Mouse (Mus musculus): ENCODE data around the gene Igf1r. TPM values are rescaled to one million over a fixed set of nuclear protein-coding genes. Genes with fewer than 3 reads are reported as not detected.
A peak's percentile ranks its signal among the peaks of the same experiment; 100 is the strongest.
"Not testable (repeated sequence)": the region's sequence is repeated elsewhere in the genome, so short reads cannot be mapped to it uniquely, and the experiment has no call there.

The Igf1r gene
- polyA plus RNA-seq, 1 experiment from 2014 or later, result 2.7 TPM

DNA sequence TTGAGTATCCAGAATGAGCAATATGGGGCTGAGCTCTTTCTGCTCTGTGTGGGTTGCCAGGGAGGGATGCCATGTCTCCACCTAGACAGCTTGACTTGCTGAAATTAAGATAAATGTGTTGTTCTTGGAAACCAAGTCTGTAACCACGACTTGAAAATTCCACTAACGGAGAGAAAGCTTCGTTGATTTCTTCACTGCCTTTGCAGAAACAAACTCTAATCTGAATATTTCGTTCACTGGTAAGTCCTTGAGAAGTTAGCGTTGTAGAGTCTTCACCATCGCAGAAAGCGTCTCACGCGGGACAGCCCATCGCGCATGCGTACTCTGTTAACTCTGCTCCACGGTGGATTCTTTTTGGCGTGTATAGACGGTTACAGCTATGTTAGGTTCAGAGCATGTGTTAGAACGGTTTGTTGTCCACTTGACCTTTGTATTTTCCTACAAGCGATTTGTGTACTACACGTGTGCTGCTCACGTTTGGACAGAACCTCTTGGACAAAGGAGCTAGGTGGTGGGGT, 327.8 kb downstream of the Igf1r start:
- Histone ChIP-seq H3K4me1 (ENCODE audit: insufficient read depth) (peaks cover 28% of the 10 kb centered on the region), H3K27me3 (ENCODE audit: insufficient read depth, low read length) (no peaks in the 10 kb centered on the region), H3K4me2 (ENCODE audit: low read depth, low read length) (no peak overlapping the region), H3K9ac (replicated peaks) (no peak overlapping the region), H3K9me3 (ENCODE audit: low read length) (no peaks in the 10 kb centered on the region), H3K36me3 (replicated peaks; ENCODE audit: insufficient read depth, low read length) (no peaks in the 10 kb centered on the region), H3K4me3 (ENCODE audit: low read depth, low read length) (no peak overlapping the region), H3K27ac (ENCODE audit: low read depth) (no peak overlapping the region)
- 86% methylated on average over 19 of the region's 19 CpGs for WGBS (ENCODE audit: insufficient replicate concordance)
- ATAC-seq, result no peak
- DNase-seq, result no peak
- no peak for TF ChIP-seq EP300 (IDR thresholded peaks at IDR 0.05; ENCODE audit: low read depth)
- TF ChIP-seq CTCF (IDR thresholded peaks at IDR 0.05; ENCODE audit: low read depth), result no peak

DNA sequence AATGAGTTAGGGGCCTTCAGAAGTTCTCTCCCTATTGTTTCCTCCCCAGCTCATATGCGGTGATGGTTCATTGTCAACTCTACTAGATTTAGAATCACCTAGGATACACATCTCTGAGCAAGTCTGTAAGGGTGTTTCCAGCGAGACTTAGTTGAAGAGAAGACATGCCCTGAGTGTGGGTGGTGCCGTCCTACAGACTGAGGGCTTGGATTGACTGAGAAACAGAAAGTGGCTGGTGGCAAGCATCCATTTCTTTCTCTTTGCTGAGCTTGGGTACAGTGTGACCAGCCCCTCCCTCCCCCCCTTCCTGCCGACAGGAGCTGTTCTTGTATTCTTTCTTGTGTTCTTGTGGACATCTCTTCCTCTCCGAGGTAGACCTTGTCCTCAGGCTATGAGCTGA, 328.7 kb downstream of the Igf1r start:
- no peak overlapping the region for H3K27ac ChIP-seq (ENCODE audit: low read depth)
- no peaks in the 10 kb centered on the region for H3K27me3 ChIP-seq (ENCODE audit: insufficient read depth, low read length)
- 57% methylated on average over 5 of the region's 5 CpGs for WGBS (ENCODE audit: insufficient replicate concordance)
- DNase-seq, result no peak
- peaks cover 35% of the 10 kb centered on the region for H3K4me1 ChIP-seq (ENCODE audit: insufficient read depth)
- no peak overlapping the region for H3K4me3 ChIP-seq (ENCODE audit: low read depth, low read length)
- TF ChIP-seq EP300 (IDR thresholded peaks at IDR 0.05; ENCODE audit: low read depth) (no peak), CTCF (IDR thresholded peaks at IDR 0.05; ENCODE audit: low read depth) (no peak)
- no peak overlapping the region; the same call in 1 of the 2 replicates for H3K9ac ChIP-seq (replicated peaks)
- no peaks in the 10 kb centered on the region for H3K36me3 ChIP-seq (replicated peaks; ENCODE audit: insufficient read depth, low read length)
- H3K4me2 ChIP-seq (ENCODE audit: low read depth, low read length), result no peak overlapping the region
- H3K9me3 ChIP-seq (ENCODE audit: low read length), result no peaks in the 10 kb centered on the region
- ATAC-seq, result no peak

DNA sequence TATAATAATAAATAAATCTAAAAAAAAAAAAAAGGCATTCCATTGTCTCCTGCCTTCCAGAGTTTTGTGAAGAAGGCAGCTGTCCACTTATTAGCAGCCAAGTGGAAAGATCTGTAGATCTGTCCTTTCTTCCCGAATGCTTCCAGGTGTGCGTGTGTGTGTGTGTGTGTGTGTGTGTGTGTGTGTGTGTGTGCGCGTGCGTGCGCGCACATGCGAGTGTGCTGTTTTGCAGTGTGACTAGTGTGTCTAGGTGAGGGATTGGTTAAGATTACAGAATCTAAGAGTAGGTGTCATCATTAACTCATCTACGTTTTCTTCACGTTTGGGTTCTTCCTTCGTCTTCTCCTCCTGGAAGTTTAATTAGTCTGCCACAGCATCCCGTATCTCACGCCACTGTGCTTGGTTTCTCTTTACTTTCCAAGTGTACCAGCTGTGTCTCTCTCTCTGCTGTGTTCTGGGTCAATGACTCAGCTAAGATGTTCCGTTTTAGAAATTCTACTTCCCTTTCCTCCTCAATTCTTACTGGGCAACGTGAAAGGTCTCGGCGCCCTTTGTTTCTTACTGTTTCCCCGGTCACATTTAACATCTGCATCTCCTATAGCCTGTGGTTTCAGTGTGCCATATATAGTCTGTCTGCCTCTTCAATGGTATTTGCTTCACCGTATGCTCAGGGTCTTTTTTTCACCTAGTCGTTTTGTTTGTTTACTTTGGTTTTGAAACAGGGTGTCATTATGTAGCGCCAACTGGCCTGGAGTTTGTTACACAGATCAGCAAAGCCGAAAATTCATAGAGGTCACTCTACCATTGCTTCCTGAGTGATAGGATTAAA, 329.9 kb downstream of the Igf1r start:
- TF ChIP-seq EP300 (IDR thresholded peaks at IDR 0.05; ENCODE audit: low read depth) (no peak), CTCF (IDR thresholded peaks at IDR 0.05; ENCODE audit: low read depth) (no peak)
- Histone ChIP-seq H3K4me3 (ENCODE audit: low read depth, low read length) (no peak overlapping the region), H3K4me1 (ENCODE audit: insufficient read depth) (peaks cover 36% of the 10 kb centered on the region), H3K27ac (ENCODE audit: low read depth) (peak overlapping the region; percentile 77), H3K9ac (replicated peaks) (no peak overlapping the region), H3K27me3 (ENCODE audit: insufficient read depth, low read length) (no peaks in the 10 kb centered on the region), H3K36me3 (replicated peaks; ENCODE audit: insufficient read depth, low read length) (no peaks in the 10 kb centered on the region), H3K9me3 (ENCODE audit: low read length) (no peaks in the 10 kb centered on the region), H3K4me2 (ENCODE audit: low read depth, low read length) (peak overlapping the region; percentile 46)
- ATAC-seq (peak; percentile 61), DNase-seq (peak; percentile 26)
- 48% methylated on average over 22 of the region's 22 CpGs for WGBS (ENCODE audit: insufficient replicate concordance)

DNA sequence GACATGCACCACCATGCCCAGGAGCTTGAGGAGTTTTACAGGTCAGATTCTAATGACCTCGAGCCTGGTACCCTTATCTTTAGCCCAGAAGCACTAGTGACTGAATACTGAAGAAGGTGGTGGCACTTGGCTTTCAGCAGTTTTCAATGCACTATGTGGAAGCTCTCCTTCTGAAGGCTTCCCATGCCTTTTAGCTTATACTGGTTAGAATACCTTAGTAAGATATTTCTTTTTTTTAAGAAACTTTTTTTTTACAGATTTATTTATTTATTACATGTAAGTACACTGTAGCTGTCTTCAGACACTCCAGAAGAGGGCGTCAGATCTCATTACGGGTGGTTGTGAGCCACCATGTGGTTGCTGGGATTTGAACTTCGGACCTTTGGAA, 330.5 kb downstream of the Igf1r start:
- H3K36me3 ChIP-seq (replicated peaks; ENCODE audit: insufficient read depth, low read length); H3K9ac ChIP-seq (replicated peaks); ATAC-seq; H3K4me3 ChIP-seq (ENCODE audit: low read depth, low read length); H3K27me3 ChIP-seq (ENCODE audit: insufficient read depth, low read length); DNase-seq; H3K9me3 ChIP-seq (ENCODE audit: low read length): not testable (repeated sequence)
- H3K4me1 ChIP-seq (ENCODE audit: insufficient read depth), result peaks cover 36% of the 10 kb centered on the region
- 53% methylated on average over 3 of the region's 4 CpGs for WGBS (ENCODE audit: insufficient replicate concordance)
- peak overlapping the region; percentile 46 for H3K4me2 ChIP-seq (ENCODE audit: low read depth, low read length)
- H3K27ac ChIP-seq (ENCODE audit: low read depth), result peak overlapping the region; percentile 77

Other genes with a start within 250 kb of the Igf1r start
- 0.09 and 0.11 TPM in 2 replicates for gene Synm, start 193.1 kb upstream of the Igf1r start, polyA plus RNA-seq (2015; fragmentation: Nextera tagmentation; extraction: Ambion mirVana)

Measured in liver, postnatal 0 days (tissue).